Mouse (Mus musculus): Measurements from ENCODE around the gene Ank3. TPM values are rescaled to one million over a fixed set of nuclear protein-coding genes. Genes with fewer than 3 reads are reported as not detected.

Ank3 gene
- total RNA-seq, 2 experiments from 2014 or later = not detected

- ATAC-seq (ENCODE audit: poor library complexity, severe bottlenecking) = no peak
Measured at GRCm38 (mm10) chr10:69916689-69917435, 518.3 kb downstream of the Ank3 start.

DNA sequence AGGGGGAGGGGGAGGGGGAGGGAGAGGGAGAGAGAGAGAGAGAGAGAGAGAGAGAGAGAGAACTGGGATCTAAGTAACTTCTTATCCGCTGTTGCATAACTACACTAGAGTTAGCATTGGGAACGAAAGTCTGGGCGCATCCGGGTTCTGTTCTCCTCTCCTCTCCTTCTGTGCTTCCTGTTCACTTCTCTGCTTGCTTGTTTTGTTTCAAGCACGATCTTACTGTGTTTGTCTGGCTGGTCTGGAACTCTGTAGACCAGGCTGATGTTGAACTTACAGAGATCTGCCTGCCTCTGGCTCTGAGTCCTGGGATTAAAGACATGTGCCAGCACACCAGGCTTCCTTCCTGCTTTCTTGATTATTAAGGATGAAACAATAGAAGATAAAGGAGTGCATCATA lies 519.1 kb downstream of the Ank3 start:
- ATAC-seq (ENCODE audit: poor library complexity, severe bottlenecking) = no peak

- ATAC-seq (ENCODE audit: poor library complexity, severe bottlenecking) = peak; percentile 86
Measured at GRCm38 (mm10) chr10:69918461-69919151, 520.0 kb downstream of the Ank3 start.

GRCm38 (mm10) chr10:69919152-69919492 lies 520.5 kb downstream of the Ank3 start:
- ATAC-seq (ENCODE audit: poor library complexity, severe bottlenecking) = peak; percentile 61

DNA sequence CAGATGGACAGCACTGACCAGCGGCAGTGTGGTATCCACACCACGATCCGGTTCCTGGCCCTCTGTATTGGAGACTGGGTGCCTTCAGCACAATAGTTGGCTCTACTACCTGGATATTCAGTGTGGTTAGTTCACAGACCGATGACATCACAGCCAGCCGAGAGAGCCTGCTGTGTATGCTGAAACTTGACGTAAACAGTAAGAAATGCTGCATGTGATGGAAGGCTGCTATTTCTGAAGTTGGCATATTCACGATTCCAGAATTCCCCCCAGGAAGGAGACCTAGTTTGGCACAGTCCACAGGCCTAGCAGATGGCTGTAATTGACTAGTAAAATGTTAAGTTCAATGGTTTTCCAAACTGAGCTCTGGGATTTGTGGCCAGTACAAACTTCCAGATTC lies 521.2 kb downstream of the Ank3 start:
- no peak for ATAC-seq (ENCODE audit: poor library complexity, severe bottlenecking)

DNA sequence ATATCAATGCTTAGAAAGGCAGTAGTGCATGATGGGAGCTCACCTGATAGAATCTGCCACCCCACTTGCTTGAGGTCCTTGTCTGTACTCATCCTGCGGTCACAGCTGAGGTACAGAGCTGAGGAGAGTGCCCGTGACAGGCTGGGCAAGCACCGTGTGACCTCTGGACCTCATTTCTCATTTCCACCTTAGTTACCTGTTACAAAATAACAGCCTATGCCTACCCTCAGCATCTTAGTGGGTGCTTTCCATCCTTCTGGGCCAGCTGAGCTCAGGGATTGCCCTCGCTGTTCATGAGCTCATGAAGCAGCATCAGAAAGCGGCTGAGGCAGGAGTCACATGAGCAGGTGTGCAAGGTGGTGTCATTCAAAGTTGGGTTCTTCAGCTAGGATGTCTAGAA lies 523.5 kb downstream of the Ank3 start:
- ATAC-seq (ENCODE audit: poor library complexity, severe bottlenecking) = no peak

GRCm38 (mm10) chr10:69923801-69924200 lies 525.2 kb downstream of the Ank3 start:
- ATAC-seq (ENCODE audit: poor library complexity, severe bottlenecking) = no peak

GRCm38 (mm10) chr10:69924321-69924720 lies 525.7 kb downstream of the Ank3 start:
- ATAC-seq (ENCODE audit: poor library complexity, severe bottlenecking) = no peak

- ATAC-seq (ENCODE audit: poor library complexity, severe bottlenecking) = peak; percentile 52; the same call in 1 of the 2 replicates
Measured at GRCm38 (mm10) chr10:69924845-69925244, 526.3 kb downstream of the Ank3 start.

DNA sequence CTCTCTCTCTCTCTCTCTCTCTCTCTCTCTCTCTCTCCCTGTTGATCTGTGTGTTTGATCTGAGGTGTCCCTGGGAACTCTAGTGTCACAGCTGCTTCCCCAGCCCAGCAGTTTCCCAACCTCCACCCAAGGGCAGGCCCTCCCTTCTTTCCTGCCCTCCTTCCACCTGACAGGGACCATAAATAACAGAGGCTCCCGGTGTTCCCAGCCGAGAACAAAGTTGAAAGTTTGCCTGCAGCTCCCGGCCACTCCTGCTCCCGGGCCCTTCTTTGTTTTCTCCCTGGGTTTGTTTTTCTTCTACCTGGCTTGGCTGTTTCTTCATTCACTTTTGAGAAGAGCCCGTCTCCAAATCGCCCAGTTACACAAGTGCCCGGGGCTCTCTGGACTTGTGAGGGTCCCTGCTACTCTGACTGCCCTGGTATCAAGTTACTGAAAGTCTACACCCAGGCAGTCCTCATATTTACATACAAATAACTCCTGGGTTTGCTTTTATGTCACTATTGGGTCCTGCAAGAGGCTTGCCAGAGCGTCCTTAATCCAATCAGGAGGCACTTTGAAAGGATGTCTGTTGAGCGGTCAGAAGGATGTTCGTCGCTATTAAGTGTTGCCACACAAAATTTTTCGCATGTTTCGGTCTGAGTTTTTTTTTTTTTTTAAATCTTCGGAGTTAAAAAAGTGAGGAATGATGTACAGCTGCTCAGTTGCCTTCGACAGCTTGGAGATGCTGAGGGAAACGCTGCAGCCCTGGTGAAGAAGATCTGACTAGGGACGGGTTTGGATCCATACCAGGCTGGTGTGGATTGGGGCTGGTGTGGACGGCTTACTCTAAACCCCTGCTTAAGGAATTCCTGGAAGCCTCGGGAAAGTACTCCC lies 526.9 kb downstream of the Ank3 start:
- no peak for ATAC-seq (ENCODE audit: poor library complexity, severe bottlenecking)

GRCm38 (mm10) chr10:69926158-69926882 lies 527.7 kb downstream of the Ank3 start:
- ATAC-seq (ENCODE audit: poor library complexity, severe bottlenecking) = no peak

DNA sequence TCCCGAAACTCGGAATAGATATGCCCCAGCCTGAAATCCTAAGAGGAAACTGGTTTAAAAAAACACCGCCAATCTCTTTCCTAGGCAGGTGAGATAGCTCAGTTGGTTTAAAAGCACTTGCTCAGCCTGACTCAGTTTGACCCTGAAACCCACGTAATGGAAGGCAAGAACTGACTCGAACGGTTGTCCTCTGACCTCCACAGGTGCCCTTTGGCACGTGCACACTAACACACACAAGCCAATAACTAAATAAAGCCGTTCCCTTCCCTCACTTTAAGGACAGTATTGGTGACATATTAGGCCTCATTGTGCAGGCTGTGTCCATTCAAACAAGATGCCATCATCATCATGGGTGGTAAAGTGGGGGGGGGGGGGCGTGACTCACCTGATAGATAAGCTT lies 528.4 kb downstream of the Ank3 start:
- ATAC-seq (ENCODE audit: poor library complexity, severe bottlenecking) = no peak

- no peak for ATAC-seq (ENCODE audit: poor library complexity, severe bottlenecking)
Measured at GRCm38 (mm10) chr10:69928358-69928757, 529.8 kb downstream of the Ank3 start.

GRCm38 (mm10) chr10:69930503-69930902 lies 531.9 kb downstream of the Ank3 start:
- no peak for ATAC-seq (ENCODE audit: poor library complexity, severe bottlenecking)

GRCm38 (mm10) chr10:69936443-69937067 lies 538.0 kb downstream of the Ank3 start:
- ATAC-seq (ENCODE audit: poor library complexity, severe bottlenecking) = no peak

- ATAC-seq (ENCODE audit: poor library complexity, severe bottlenecking) = no peak
Measured at GRCm38 (mm10) chr10:69937291-69937921, 538.8 kb downstream of the Ank3 start.

DNA sequence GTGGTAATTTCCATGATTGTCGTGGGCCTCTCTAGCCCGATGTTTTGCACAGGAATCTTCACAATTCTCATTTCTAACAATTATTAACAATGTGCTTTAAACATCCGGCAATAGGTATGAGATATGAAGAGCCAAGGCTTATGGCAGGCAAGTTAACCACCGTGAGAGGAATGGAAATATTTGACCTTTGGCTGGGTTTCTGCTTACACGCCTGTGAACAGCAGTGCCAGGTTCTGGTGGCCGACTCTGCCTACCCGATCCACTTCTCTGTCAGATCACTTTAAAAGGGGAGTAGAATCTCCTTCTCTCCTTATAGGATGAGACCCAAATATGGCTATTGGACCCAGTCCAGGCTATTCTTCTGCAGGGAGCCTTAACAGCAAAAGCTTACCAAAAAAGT lies 540.6 kb downstream of the Ank3 start:
- no peak for ATAC-seq (ENCODE audit: poor library complexity, severe bottlenecking)

DNA sequence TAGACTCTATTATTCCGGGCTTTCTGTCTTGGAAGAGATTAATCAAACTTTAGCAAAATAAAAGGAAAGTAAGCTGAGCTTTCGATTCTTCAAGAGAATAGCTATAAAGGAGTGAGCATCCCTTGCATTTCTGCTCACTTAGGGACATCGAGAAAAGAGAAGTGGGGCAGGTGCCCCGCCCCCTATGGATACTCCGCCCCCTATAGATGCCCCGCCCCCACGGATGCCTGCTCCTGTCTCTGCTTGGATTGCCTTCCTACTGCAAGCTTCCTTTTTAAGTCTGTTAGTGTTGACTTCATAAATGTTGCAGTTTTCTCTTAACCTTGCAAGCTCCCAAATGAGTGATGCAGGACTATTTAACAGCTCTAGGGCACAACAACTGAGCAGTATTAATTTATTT lies 541.4 kb downstream of the Ank3 start:
- ATAC-seq (ENCODE audit: poor library complexity, severe bottlenecking) = no peak

- no peak for ATAC-seq (ENCODE audit: poor library complexity, severe bottlenecking)
Measured at GRCm38 (mm10) chr10:69941001-69941400, 542.4 kb downstream of the Ank3 start.

DNA sequence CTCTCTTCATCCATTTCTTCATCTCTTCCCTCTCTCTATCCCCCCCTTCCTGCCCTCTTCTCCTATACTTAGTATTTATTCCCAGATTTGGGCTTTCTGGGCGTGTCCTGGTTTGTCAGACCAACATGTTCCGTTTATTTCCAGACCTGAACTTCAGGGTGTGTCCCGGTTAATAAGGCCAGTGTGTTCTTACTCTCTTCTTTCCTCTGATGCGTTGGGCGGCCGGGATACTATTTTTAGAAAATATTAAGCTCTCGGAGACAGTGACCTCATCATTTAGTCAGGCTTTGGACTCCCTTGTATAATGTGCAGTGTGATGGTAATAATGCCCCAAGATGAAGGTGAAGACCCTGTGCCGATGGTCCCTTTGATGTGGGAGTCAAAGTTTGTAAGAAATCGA lies 546.3 kb downstream of the Ank3 start:
- ATAC-seq (ENCODE audit: poor library complexity, severe bottlenecking) = no peak
